Mouse (Mus musculus): Measurements from ENCODE around the gene 4931423N10Rik.
"Not testable (repeated sequence)": the region's sequence is repeated elsewhere in the genome, so short reads cannot be mapped to it uniquely, and the experiment has no call there.

4931423N10Rik gene

GRCm38 (mm10) chr2:23207070-23207526, at the start of gene 4931423N10Rik:
Gene 4931423N10Rik (plus strand): TSS chr2:23207476.
- in situ Hi-C loops (cut with MboI; ENCODE audit: unreplicated experiment in 2 of 2) = loop anchor here (25.0 kb wide), 1 partner anchor 380 kb away; no protein-coding TSS in a partner anchor

- in situ Hi-C loops (cut with MboI; ENCODE audit: unreplicated experiment in 2 of 2) = no loop called here
Measured at GRCm38 (mm10) chr2:23172305-23172704, 35.0 kb upstream of the 4931423N10Rik start.

DNA sequence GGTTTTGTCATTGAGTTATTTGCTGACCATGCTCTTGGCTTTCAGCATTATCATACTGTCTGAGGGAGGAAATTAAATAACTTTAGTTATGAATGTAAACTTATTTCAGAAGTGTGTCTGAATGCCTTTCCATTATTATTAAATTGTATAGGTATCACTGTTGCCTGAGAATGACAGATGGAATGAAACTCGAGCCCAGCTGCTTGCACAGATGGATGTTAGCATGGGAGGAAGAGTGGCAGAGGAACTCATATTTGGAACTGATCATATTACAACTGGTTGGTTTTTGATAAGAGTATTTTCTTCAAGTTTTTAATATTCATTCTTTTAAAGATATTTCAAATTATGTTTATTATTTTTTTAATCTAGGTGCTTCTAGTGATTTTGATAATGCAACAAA, 12.9 kb upstream of the 4931423N10Rik start:
- in situ Hi-C loops (cut with MboI; ENCODE audit: unreplicated experiment in 2 of 2) = no loop called here

DNA sequence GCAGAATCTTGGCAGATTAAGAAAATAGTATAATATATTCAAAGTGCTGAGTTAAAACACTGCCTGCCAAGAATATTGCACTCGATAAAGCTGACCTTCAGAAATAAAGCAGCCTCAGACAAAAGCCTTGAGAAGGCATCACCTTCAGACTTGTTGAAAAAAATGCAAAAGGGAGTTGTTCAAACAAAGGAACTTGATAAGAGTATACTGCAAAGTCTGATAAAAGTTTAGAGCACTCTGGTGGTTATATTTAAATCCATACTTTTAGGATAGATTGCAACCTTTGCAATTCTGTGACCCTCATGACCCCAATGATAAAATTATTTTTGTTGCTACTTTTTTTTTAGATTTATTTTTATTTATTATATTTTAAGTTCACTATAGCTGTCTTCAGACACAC, 6.2 kb upstream of the 4931423N10Rik start:
- in situ Hi-C loops (cut with MboI; ENCODE audit: unreplicated experiment in 2 of 2) = loop anchor here (25.0 kb wide), 1 partner anchor 386 kb away; no protein-coding TSS in a partner anchor

- in situ Hi-C loops (cut with MboI; ENCODE audit: unreplicated experiment in 2 of 2) = loop anchor here (25.0 kb wide), 1 partner anchor 384 kb away; no protein-coding TSS in a partner anchor
Measured at GRCm38 (mm10) chr2:23202900-23203670, 4.2 kb upstream of the 4931423N10Rik start.

- in situ Hi-C loops (cut with MboI; ENCODE audit: unreplicated experiment in 2 of 2) = loop anchor here (25.0 kb wide), 1 partner anchor 374 kb away; no protein-coding TSS in a partner anchor
Measured at GRCm38 (mm10) chr2:23213661-23214060, 6.4 kb downstream of the 4931423N10Rik start.

- in situ Hi-C loops (cut with MboI; ENCODE audit: unreplicated experiment in 2 of 2) = no loop called here
Measured at GRCm38 (mm10) chr2:23225199-23225598, 17.9 kb downstream of the 4931423N10Rik start.

- in situ Hi-C loops (cut with MboI; ENCODE audit: unreplicated experiment in 2 of 2) = no loop called here
Measured at GRCm38 (mm10) chr2:23228463-23228862, 21.2 kb downstream of the 4931423N10Rik start.

DNA sequence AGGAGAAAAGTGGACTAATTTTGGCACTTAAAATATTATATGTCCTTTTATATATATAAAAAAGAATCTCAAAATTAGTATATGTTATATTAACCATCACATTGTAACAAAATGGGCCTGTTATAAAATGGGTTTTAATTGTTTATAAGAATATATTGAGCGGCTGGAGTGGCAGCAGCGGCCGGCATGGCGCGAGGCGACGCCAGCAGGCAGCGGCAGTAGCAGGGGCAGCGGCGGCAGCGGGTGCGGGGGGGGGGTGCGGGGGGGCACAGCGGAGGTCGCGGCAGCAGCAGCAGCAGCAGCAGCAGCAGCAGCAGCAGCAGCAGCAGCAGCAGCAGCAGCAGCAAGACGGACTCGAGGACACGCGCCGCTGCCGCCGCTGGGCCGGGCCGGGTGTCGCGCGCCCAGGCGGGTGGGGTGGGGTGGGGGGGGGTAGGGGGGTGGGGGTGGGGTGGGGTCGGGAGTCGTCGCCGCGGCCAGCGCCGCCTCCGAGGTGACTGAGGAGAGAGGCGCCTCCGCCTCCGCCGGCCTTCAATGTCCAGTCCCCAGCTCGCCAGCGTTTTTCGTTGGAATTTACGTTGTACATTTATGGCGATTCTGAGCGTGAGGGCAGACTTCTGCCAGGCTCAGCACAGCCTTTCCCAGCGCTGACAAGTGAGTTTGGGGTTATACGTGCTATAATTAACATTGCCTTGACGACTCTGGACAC, 26.9 kb downstream of the 4931423N10Rik start:
- in situ Hi-C loops (cut with MboI; ENCODE audit: unreplicated experiment in 2 of 2) = no loop called here

DNA sequence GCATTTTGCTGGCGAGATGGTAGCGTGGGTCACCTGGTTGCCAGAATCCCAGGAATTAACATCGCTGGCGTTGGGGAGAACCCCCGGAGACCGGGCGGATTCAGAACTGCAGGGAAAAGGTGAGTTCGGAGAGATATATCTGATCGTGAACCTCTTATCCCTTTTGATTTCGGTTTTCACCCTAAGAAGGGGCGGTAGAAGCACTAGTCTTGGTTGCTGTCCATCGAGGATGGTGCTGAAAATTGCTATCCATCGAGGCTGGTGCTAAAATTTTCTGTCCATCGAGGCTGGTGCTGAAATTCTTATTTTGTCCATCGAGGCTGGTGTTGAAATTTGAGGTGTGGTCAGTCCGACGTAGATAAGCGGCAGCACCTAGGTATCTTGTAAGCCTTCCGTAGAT, 83.7 kb downstream of the 4931423N10Rik start:
- in situ Hi-C loops (cut with MboI; ENCODE audit: unreplicated experiment in 2 of 2) = not testable (repeated sequence)

DNA sequence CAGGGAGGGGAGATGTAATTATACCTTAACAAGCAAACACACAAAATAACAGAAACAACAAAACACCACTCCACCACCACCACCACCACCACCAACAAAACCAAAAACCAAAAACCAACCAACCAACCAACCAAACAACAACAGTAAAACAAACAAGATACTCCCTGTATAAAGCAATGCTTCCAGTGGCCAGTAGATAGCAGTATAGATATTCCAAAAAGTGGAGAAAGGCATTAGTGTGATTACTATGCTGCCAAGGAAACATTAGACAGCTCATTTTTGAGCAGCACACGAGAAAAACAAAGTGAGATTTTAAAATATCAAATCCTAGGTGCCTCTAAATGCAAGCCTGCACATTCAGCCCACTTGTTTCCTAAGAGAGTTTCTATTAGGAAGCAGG, 107.6 kb downstream of the 4931423N10Rik start:
- in situ Hi-C loops (cut with MboI; ENCODE audit: unreplicated experiment in 2 of 2) = loop anchor here in 1 of 2 experiments (10.0 kb wide), 1 partner anchor 270 kb away; no protein-coding TSS in a partner anchor

Data from v-Abl transformed pro-B cells (cell line).